Mouse (Mus musculus): Measurements from ENCODE around the gene Clip1.
A peak's percentile ranks its signal among the peaks of the same experiment; 100 is the strongest.

Gene Clip1

DNA sequence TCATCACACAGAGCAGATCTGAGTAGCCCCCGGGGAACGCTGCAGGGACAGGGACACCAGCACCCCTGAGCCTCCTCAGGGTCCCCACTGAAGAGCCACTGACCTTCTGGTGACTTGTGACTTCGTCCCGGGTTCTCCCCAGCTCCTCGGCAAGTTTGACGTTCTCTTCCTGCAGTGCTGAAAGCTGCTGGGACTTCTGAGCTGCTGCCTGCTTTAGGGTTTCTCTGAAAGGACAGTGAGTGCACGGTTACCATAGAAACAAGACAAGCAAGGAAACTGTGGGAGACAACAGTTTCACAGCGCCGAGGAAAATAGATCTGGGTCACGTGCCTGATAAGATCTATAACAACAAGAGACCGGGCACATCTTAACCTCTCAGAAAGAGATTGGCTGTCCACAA is 80.9 kb downstream of the Clip1 start:
- DNase-seq (ENCODE audit: low read depth, low spot score): no peak

DNA sequence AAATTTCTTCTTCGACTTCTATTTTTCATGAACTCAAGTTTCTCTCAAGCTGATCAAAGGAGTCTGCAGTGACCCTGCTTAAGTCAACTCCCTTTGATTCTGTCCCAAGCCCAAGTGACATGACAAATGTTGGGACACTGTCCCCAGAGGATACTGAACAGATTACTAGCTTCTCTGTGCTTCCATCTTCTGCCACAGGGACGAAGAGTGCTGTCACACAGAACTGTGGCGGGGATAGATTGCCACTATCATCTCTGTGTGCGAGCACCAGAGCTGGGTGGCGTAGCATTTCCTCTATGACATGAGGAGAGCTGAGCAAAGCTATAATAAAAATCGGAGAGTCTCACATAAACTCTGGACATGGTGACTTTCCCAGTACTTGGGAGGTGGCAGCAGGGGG is 82.2 kb downstream of the Clip1 start:
- no peak for DNase-seq (ENCODE audit: low read depth, low spot score)

DNA sequence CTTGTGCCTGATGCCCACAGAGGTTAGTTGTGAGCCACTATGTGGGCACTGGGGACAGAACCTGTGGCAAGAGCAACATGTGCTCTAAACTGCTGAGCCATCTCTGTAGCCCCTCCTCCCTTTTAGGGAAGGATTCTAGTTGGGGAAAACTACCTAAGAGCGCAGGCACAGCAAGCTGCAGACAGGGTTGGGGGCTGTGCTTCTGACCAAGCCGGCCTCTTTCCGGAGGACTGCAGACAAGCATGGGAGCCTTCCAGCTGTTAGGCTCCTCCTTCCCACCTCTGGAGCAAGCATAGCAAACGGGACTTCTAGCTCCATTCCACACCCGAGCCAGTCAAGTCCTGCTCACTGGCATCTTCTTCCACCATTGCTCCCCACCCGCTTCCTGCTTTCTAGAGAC is 85.1 kb downstream of the Clip1 start:
- no peak for DNase-seq (ENCODE audit: low read depth, low spot score)

DNA sequence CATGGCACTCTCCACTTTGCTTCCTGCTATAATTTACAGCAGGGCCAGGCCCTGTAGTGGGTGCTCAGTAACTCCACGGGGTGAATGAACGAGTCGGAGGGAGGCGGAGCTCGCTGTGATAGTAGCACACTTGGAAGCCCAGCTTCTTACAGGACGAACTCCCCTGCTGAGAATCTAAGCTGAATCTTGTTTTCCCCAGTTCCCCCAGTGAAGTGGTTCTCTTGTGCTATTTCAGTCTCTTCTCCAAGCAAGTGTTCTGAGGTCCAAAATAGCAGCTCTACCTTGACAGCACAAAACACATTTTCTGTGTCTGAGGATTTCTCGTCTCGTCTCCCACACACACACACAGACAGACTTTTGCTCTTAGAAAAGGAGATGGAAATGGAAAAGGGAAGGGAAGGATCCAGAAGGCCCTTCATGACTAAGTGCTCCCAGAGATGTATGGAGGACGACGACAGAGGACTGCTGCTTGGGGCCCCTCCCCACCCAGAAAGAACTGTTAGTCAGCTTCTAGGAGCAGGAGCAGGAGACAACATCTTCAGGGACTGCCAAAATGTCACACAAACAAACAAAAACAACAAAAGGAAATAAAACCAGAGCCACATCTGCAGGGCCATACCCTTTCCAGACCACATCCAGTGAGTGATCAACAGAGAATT is 90.7 kb downstream of the Clip1 start:
- DNase-seq (ENCODE audit: low read depth, low spot score): no peak

DNA sequence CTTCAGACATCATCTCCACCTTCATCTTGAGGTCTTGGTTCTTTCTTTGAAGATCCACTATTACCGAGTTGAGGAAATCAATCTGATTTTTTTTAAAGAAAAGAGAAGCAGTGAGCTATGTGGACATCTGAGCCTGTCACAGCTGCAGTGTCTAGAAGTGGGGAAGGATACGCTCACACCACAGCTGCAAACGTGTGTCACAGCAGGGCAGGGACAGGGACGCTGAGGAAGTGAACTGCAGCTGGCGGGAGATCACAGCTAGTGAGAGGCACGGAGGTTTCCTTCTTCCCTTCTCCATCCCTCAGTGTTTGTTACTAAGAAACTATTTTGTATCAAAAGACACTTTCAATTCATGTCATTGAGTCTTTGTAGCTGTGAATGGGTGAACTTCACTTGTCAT is 104.4 kb downstream of the Clip1 start:
- DNase-seq (ENCODE audit: low read depth, low spot score): no peak

DNA sequence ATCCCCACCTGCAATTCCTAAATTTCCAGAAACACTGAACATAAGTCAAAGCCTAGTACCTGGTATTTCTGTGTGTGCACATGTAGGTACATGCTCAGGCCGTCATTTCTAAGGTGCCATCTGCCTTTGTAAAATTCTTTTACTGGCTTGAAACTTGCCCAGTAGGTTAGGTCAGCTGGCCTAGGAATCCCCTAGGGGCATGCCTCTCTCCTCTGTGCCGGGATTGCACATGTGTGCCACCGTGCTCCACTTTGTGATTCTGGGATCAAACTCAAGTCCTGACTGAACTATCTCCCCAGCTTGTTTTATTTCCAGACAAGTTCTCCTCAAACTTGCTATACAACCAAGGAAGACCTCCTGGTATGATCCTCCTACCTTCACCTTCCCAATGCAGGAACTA is 107.7 kb downstream of the Clip1 start:
- DNase-seq (ENCODE audit: low read depth, low spot score): no peak

DNA sequence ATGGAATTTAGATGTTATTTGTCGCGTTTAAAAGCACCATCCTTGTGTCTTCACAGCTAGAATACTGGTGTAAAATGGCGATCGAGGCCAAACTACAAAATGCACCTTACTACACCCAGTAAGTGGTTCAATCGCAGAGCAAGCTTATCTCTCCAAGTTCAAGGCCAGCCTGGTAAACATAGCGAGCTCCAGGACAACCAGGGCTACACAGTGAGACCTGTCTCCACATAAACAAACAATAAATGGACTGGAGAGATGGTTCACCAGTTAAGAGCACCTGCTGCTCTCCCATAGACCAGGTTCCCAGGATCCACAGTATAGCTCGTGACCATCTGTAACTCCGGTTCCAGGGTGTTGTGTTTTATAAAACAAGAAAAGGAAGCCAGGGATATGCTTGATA is 111.1 kb downstream of the Clip1 start:
- no peak for DNase-seq (ENCODE audit: low read depth, low spot score)

DNA sequence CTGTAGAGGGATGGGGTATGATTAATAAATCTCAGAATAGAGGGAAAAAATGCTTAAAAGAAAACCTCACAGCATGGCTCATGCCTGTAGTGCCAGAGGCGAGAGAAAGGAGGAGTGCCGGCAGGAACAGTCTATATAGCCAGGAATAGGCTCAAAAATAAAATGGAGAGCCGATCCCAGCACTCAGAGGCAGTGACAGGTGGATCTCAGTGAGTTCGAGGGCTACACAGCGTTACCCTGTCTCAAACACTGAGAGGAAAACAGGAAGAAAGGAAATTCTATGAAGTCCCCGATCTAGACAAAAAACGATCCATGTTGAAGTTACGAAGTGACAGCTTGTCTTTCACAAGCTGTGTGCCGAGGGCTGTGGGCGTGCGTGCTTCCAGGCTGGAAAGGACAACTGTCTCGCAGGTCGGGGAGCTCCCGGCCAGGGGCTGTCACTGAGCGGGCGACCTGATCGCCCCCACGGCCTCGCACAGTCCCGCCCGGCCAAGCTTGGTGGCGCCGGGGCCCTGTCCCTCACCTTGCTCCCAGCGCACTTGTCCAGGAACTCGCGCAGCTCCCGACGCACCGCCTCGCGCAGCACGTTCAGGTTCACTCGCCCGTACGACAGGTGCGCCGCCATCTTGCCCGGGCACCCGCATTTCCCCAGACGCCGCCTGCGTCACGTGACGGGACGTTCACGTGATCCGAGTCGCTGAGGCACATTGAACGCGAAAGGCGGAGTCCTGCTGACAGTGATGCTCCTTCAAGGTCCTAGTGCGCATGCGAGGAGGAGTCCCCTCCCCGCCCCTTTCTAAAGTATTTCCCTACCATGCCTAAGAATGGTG is 111.8 kb downstream of the Clip1 start, which contains the start of gene Vps33a:
Gene Vps33a (minus strand): TSS at position 682 of the 830 bp plus-strand sequence.
- DNase-seq (ENCODE audit: low read depth, low spot score): peak; percentile 96

DNA sequence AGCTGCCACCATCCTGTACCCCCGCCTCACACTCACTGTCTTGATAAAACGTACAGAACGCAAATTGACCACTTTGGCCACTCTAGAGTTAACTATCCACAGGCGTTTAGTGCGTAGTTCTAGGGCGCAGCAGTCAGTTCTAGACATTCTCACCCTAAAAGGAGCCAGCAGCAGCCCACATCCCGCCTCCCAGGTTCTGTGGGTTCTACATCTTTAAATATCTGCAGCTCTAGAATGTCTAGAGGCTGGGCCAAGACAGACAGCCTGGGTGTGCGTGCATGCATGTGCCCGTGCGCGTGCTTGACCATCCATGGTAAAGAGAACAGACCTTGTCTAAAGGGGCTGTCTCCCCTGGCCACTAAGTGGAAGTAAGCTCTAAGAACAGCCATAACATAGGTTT is 123.3 kb downstream of the Clip1 start:
- DNase-seq (ENCODE audit: low read depth, low spot score): no peak

DNA sequence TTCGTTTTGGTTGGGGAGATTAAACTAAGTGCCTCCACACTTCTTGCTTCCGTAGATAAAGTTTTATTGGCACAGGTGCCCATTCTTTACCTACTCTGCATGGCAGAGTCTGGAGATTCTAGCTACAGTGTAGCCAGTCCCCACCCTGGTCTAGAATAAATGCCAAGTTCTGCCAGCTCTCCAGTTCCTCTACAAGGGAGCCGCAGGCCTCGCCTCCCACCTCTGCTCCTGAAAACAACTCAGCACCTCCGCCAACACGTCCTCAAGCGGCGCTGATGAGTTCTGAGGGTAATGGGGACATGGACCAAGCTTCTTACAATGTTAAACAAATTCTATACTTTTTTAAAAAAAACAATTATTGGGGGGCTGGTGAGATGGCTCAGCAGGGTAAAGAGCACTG is 124.8 kb downstream of the Clip1 start:
- DNase-seq (ENCODE audit: low read depth, low spot score): no peak

DNA sequence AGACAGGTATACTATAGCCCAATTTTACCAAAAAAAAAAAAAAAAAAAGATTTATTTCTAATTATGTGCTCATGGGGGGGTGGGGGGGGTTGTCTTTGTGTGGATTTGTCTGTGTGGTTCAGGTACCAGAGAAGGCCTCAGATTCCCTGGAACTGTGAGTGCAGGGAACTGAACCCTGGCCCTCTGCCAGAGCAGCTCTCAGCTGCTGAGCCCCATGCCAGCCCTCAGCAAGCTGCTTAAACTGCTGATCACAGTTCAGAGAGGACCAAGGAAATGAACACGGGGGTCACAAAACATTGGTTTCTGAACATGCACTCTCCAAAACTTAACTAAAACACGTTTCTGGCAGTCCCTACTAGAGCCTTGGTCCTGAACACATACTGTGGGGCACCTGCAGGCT is 128.0 kb downstream of the Clip1 start:
- no peak for DNase-seq (ENCODE audit: low read depth, low spot score)

DNA sequence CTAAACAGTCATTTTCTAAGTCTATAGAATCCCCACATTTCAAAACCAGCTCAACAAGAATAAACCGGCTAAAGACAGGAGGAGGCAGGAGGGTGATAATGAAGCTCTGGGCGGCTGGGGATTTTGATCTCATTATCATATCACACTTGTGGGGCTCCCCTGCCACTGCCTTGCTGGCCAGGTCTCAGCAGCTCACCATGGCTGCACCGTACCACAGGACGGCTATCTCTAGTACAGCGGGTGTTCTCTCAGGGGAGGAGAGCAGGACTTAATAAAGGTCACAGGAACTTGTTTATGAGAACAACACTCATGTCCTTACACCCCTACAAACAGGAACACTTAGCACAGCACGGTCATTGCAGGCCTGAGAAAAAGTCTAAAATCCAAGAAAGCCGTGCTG is 128.7 kb downstream of the Clip1 start:
- no peak for DNase-seq (ENCODE audit: low read depth, low spot score)

DNA sequence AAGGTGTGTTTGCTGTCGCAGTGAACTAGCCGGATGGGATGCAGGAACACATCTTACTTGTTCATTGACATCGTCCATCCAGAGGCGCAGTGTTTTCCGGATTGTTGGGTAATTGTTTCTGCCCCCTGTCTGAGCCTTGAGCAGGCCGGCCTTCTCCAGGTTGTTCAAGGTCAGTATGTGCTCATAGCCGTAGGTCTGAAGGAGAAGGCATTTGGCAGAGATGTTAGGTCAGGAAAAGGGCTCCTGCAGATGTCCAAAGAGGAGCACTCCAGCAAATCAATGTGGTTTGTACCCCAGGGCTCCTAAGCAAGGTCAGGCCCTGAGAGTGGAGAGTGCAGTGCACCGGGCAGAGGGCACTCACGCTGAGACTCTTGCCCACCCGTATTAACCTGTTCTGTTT is 150.6 kb downstream of the Clip1 start:
- DNase-seq (ENCODE audit: low read depth, low spot score): no peak

DNA sequence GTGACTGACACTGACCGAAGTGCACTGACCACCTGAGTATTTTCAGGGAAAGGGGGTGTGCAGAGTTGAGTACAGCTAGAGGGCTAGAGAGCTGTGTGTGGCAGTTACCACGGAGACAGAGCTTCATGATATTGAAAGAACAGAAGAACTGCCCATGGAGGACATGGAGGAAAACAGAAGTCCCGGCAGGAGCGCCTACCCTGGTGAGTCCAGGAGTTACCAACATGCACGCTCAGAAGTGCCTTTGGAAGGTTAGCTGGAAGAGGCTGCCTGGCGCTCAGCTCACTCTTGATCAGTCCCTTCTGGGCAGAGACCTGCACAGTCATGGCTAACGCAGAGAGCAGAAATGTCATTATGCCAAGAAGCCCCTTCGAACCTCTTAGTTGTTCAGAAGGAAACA is 154.4 kb downstream of the Clip1 start:
- no peak for DNase-seq (ENCODE audit: low read depth, low spot score)

DNA sequence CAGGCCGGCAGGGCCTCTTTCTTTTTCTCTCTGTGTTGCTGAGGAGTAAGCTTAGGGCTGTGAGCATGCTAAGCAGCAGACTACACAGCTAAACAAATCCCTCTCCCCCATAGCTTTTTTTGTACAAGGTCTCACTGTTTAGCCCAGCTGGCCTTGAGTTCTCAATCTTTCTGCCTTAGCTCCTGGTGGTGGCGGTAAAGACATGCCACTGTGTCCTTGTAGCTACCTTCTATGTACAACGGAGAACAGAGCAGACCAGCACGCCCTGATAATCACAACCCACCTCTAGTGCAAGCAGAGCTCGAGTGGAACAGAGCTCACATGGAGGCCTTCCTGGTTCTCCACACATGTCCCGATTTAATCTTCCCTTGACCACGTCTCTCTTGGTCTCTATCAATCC is 155.8 kb downstream of the Clip1 start:
- no peak for DNase-seq (ENCODE audit: low read depth, low spot score)

Data from retina, postnatal 7 days (tissue).